Mouse (Mus musculus): ENCODE results near the gene Zfp385c. TPM values are rescaled to one million over a fixed set of nuclear protein-coding genes. Genes with fewer than 3 reads are reported as not detected.
"Not testable (repeated sequence)": the region's sequence is repeated elsewhere in the genome, so short reads cannot be mapped to it uniquely, and the experiment has no call there.

Gene Zfp385c
- polyA plus RNA-seq, 1 experiment = 0.39 TPM

DNA sequence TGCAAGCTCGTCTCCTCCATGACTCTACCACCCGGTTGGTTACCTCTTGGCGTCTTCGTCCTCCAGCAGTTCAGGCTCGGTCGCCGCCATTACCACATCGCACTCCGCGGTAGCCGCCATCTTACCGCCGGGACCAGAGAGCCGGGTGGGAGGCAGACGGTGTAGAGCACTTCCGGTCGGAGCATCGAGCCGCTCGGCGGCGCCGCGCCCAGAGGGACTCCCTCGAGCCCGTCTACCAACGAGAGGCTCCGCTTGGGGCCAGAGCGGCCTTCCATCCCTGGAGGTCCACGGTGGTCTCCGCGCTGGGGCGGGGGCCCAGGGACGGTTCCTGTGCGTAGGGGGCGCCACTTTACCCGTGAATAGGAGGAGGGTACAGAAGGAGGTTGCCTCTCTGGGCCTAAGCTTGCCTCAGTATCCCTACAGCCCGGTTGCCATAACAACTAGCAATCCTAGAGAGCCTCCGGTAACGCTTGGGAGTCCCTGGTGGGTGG is 72.7 kb downstream of the Zfp385c start:
- Histone ChIP-seq H3K4me1 (peaks cover 57% of the 10 kb centered on the region), H3K36me3 (replicated peaks; ENCODE audit: low read length) (peaks cover 24% of the 10 kb centered on the region), H3K9me3 (no peaks in the 10 kb centered on the region), H3K4me3 (replicated peaks) (peak overlapping the region; percentile 99), H3K27me3 (replicated peaks) (no peaks in the 10 kb centered on the region)
- TF ChIP-seq FLI1 (IDR thresholded peaks at IDR 0.05; ENCODE audit: low read length) (peak; percentile 16; the same call in 1 of the 2 replicates), GATA1 (IDR thresholded peaks at IDR 0.05; ENCODE audit: borderline replicate concordance, low read length) (no peak)

DNA sequence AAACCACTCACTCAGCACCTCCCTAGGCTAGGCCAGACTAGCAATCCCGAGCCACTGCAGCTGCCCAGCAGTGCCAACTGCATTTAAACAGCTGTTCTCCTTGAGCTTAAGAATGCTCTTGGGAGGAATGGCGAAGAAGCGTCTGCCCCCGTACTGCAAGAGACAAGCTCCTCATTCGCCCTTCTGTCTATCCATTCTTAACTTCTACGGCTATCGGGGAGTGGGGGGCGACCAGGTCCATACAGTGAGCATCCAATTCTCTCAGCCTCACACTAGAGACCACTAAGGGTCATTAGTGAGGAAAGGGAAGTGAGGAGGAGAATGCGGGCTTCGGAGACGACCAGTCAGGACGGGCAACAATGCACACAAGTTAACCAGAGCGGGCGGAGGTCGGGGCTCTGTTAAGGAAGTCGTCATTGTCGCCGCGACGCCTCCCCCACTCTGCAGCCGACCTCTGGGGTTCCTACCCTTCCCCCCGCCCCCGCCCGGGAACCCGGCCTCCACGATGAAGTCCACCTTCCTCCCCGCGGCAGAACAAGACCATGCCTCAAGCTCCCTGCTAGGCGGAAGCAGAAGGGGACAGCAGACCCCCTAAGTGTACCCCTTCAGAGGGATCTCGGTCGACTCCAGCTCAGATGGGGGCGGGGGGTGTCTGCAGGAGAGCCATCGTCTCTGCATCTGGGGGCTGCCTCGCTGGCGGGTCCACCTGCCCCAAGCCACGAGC is 73.3 kb downstream of the Zfp385c start, which contains the start of gene Nkiras2:
TSS of gene Nkiras2 (plus strand) at position 484 of the 724 bp plus-strand sequence.
- Histone ChIP-seq H3K27me3 (replicated peaks) (no peaks in the 10 kb centered on the region), H3K4me3 (replicated peaks) (peak within 1 kb of the TSS; percentile 99), H3K4me1 (peaks cover 51% of the 10 kb centered on the region), H3K9me3 (no peaks in the 10 kb centered on the region), H3K36me3 (replicated peaks; ENCODE audit: low read length) (peaks cover 20% of the 10 kb centered on the region)
- TF ChIP-seq GATA1 (IDR thresholded peaks at IDR 0.05; ENCODE audit: borderline replicate concordance, low read length) (no peak), FLI1 (IDR thresholded peaks at IDR 0.05; ENCODE audit: low read length) (no peak)

DNA sequence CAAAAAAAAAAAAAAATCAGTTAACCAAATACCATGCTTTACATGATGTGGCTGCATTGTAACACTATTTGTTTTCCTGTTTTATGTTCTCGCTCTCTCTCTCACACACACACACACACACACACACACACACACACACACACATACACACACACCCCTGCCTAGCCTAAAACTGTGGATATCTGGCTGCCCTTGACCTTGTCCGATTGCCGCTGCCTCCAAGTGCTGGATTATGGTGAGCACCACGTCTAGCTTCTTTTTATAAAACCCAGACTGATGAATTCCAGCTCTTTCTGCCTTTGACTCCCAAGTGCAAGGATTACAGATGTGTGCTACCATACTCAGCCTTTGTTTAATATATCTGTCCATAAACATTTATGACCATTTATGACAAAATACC is 74.8 kb downstream of the Zfp385c start:
- peak overlapping the region; percentile 69 for H3K4me3 ChIP-seq (replicated peaks)
- peaks cover 21% of the 10 kb centered on the region for H3K36me3 ChIP-seq (replicated peaks; ENCODE audit: low read length)
- peaks cover 55% of the 10 kb centered on the region for H3K4me1 ChIP-seq
- H3K9me3 ChIP-seq = no peaks in the 10 kb centered on the region
- H3K27me3 ChIP-seq (replicated peaks) = no peaks in the 10 kb centered on the region
- TF ChIP-seq FLI1 (IDR thresholded peaks at IDR 0.05; ENCODE audit: low read length) (no peak), GATA1 (IDR thresholded peaks at IDR 0.05; ENCODE audit: borderline replicate concordance, low read length) (no peak)

DNA sequence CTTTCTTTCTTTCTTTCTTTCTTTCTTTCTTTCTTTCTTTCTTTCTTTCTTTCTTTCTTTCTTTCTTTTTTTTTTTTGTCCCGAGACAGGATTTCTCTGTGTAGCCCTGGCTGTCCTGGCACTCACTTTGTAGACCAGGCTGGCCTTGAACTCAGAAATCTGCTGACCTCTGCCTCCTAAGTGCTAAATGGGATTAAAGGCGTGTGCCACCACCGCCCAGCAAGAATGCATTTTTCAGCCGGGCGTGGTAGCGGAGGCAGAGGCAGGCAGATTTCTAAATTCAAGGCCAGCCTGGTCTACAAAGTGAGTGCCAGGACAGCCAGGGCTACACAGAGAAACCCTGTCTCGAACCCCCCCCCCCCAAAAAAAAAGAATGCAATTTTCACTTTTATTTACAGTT is 75.4 kb downstream of the Zfp385c start:
- H3K9me3 ChIP-seq; H3K27me3 ChIP-seq (replicated peaks); H3K4me3 ChIP-seq (replicated peaks): not testable (repeated sequence)
- H3K4me1 ChIP-seq = peaks cover 55% of the 10 kb centered on the region
- H3K36me3 ChIP-seq (replicated peaks; ENCODE audit: low read length) = peaks cover 27% of the 10 kb centered on the region

DNA sequence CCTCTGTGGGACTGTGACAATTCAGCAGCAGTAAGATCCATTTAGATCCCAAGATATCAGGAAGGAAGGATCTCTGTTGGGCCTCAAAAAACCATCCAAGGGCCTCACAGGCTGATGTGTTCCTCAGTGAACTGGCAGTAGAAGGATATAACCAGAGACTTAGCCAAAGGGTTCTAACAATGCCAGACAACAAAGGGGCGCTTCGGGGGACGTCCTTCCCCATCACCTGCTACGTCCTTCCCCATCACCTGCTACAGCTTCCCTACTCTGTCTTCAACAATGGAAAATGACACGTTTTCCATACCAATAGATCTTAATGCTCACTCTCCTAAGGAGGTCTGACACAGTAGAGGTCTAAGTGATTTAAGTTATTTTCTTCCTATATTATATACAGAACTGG is 75.9 kb downstream of the Zfp385c start:
- TF ChIP-seq GATA1 (IDR thresholded peaks at IDR 0.05; ENCODE audit: borderline replicate concordance, low read length) (no peak), FLI1 (IDR thresholded peaks at IDR 0.05; ENCODE audit: low read length) (no peak)

DNA sequence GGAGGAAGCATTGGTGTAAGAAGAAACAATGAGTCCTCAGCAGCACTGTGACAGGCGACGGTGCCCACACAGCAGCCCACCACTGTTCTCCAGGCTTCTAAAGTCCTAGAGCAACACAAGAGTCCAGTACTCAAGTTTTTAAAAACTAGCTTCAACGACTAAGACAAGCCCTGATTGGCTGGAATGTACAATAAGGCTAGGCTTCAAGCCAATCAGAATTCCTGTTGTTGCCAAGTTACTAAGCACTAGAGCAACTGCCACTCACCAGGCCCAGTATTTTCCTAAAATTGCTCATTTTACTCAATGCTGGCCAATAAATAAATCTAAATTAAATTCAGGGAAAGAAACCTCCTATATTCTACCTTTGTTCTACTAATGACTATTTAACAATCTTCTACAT is 79.0 kb downstream of the Zfp385c start:
- Histone ChIP-seq H3K9me3 (no peaks in the 10 kb centered on the region), H3K27me3 (replicated peaks) (no peaks in the 10 kb centered on the region), H3K36me3 (replicated peaks; ENCODE audit: low read length) (peaks cover 52% of the 10 kb centered on the region), H3K4me1 (peaks cover 74% of the 10 kb centered on the region), H3K4me3 (replicated peaks) (no peak overlapping the region)
- TF ChIP-seq FLI1 (IDR thresholded peaks at IDR 0.05; ENCODE audit: low read length) = no peak
- TF ChIP-seq GATA1 (IDR thresholded peaks at IDR 0.05; ENCODE audit: borderline replicate concordance, low read length) = no peak

More for the DNA sequence above, 75.9 kb downstream of the Zfp385c start:
- no peak overlapping the region for H3K4me3 ChIP-seq (replicated peaks)
- H3K9me3 ChIP-seq = no peaks in the 10 kb centered on the region
- H3K36me3 ChIP-seq (replicated peaks; ENCODE audit: low read length) = peaks cover 27% of the 10 kb centered on the region
- H3K4me1 ChIP-seq = peaks cover 59% of the 10 kb centered on the region
- no peaks in the 10 kb centered on the region for H3K27me3 ChIP-seq (replicated peaks)

DNA sequence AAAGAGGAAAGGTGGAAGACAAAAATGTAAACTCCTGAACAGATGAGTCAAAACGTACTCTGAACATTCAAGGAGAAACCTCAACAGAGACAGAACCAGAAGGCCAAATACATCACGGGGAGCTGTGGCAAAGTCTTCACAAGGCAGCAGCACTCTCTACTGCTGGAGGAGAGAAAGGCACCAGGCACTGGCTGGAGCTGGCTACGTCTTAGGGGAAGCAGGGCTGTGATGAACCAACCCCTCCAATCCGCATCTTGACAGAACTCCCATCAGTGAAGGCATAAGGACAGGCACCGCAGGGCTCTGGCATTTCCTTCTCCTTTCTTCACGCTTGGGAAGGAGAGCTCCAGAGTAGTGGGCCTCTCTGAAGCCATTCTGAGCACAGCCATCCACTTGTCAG is 80.6 kb downstream of the Zfp385c start:
- TF ChIP-seq GATA1 (IDR thresholded peaks at IDR 0.05; ENCODE audit: borderline replicate concordance, low read length) (no peak), FLI1 (IDR thresholded peaks at IDR 0.05; ENCODE audit: low read length) (no peak)

DNA sequence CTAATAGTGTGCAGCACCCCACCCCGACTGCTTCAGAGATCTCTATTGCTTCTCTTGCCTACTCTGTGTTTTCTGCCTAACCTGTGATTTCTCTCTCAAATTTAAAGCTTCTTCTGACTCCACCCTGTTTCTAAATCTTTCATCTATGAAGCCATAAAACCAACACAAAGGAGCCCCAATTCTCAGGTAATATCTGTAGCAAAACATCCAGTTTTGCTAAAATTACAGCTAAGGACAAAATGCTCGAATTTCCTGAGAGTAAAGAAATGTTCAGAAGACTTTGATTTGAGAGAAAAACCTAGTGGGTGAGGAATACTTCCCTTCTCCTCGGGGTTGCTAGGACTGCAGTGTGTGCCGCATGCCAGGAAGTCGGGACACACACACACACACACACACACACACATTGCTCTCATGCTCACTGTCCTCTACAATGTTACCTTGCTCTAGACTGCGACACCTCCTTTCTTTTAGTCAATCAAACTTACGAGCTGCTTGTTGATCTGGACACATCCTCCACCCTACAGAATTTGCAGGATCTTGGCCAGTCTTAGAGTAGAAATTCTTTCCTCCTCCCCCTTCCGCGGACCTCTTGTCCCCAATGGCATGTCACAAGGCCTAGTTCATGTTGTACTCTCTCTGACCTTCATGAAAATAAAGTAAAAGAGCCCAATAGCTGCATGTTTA is 82.1 kb downstream of the Zfp385c start:
- no peak overlapping the region for H3K4me3 ChIP-seq (replicated peaks)
- H3K27me3 ChIP-seq (replicated peaks) = no peaks in the 10 kb centered on the region
- TF ChIP-seq GATA1 (IDR thresholded peaks at IDR 0.05; ENCODE audit: borderline replicate concordance, low read length) = no peak
- TF ChIP-seq FLI1 (IDR thresholded peaks at IDR 0.05; ENCODE audit: low read length) = no peak
- H3K4me1 ChIP-seq = peaks cover 66% of the 10 kb centered on the region
- H3K36me3 ChIP-seq (replicated peaks; ENCODE audit: low read length) = peaks cover 68% of the 10 kb centered on the region
- H3K9me3 ChIP-seq = no peaks in the 10 kb centered on the region

More for the DNA sequence above, 80.6 kb downstream of the Zfp385c start:
- peak overlapping the region; percentile 28 for H3K4me3 ChIP-seq (replicated peaks)
- no peaks in the 10 kb centered on the region for H3K9me3 ChIP-seq
- peaks cover 65% of the 10 kb centered on the region for H3K4me1 ChIP-seq
- no peaks in the 10 kb centered on the region for H3K27me3 ChIP-seq (replicated peaks)
- H3K36me3 ChIP-seq (replicated peaks; ENCODE audit: low read length) = peaks cover 66% of the 10 kb centered on the region

DNA sequence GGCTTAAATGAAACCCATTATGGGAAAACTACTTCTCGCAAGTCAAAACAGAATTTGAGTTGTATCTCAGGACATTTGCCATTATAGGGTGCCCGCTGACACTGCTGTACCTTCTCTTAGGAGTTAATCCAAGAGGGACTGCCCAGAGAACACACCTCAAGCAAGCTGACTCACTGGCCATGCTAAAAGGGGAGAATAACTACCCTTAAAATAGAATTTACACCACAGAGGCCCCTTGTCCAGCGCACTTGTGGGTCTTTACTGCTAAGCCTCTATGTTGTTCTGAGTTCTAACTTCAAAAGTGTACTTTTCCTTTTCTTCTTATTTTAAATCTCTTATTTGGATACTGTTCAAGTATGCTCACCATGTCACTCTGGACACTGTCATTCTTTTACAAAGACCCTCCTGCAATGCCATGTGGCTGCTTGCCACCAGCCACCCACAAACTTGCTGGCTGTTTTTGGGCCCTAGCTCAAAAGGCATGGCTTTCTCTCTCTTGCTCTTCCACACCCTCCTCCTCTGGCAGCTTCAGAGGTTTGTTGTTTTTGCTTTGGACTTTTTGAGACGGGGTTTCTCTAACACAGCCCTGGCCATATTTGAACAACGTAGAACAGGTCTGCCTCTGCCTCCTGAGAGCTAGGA is 82.8 kb downstream of the Zfp385c start:
- H3K27me3 ChIP-seq (replicated peaks) = no peaks in the 10 kb centered on the region
- no peaks in the 10 kb centered on the region for H3K9me3 ChIP-seq
- TF ChIP-seq GATA1 (IDR thresholded peaks at IDR 0.05; ENCODE audit: borderline replicate concordance, low read length) (no peak), FLI1 (IDR thresholded peaks at IDR 0.05; ENCODE audit: low read length) (no peak)
- peaks cover 67% of the 10 kb centered on the region for H3K36me3 ChIP-seq (replicated peaks; ENCODE audit: low read length)
- H3K4me1 ChIP-seq = peaks cover 71% of the 10 kb centered on the region
- no peak overlapping the region for H3K4me3 ChIP-seq (replicated peaks)

DNA sequence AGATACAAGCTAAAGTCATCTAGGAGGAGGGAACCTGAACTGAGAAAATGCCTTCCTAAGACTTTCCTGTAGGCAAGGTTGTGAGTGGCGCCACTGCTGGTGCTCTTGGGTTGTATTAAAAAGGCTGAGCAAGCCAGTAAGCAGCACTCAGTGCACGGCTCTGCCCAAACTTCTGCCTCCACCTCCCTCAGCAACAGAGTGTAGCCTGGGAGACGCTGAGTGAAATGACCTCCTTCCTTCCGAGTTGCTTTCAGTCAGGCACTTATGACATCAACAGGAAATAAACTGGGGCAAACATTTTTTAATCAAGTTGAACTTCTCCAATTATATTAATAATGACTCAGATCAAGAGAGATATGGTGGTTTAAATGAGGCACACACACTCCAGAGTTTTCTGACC is 83.5 kb downstream of the Zfp385c start:
- Histone ChIP-seq H3K36me3 (replicated peaks; ENCODE audit: low read length) (peaks cover 65% of the 10 kb centered on the region), H3K27me3 (replicated peaks) (no peaks in the 10 kb centered on the region), H3K4me1 (peaks cover 78% of the 10 kb centered on the region), H3K9me3 (no peaks in the 10 kb centered on the region), H3K4me3 (replicated peaks) (no peak overlapping the region)
- TF ChIP-seq GATA1 (IDR thresholded peaks at IDR 0.05; ENCODE audit: borderline replicate concordance, low read length) (no peak), FLI1 (IDR thresholded peaks at IDR 0.05; ENCODE audit: low read length) (no peak)
